Mouse (Mus musculus): Measurements from ENCODE around the gene Slc24a3.

DNA sequence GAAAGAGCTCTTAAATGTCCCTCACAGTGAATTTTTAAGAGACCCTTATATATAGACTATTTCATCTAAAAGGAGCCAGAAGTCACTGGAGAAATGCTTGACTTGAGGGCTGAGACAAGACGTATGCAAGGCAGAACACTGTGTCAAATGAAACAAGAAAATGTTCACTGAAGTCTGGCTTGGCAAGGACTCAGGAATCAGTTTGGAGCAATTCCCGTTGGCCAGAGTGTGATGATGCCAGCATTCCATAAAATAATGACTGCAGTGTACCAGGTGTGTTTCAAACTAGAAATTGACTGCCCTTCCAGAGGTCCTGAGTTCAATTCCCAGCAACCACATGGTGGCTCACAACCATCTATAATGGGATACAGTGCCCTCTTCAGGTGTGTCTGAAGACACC lies 196.1 kb downstream of the Slc24a3 start:
- TF ChIP-seq CTCF (IDR thresholded peaks at IDR 0.05; ENCODE audit: low read depth) (no peak), EP300 (IDR thresholded peaks at IDR 0.05; ENCODE audit: low read depth) (no peak)

All from liver, embryonic 14.5 days (tissue).